Mouse (Mus musculus) ES-E14 (cell line): ENCODE results near the gene 1700012B09Rik. TPM values are rescaled to one million over a fixed set of nuclear protein-coding genes. Genes with fewer than 3 reads are reported as not detected.
A peak's percentile ranks its signal among the peaks of the same experiment; 100 is the strongest.

Experiments
- DNase-seq: peaks from one replicate; pipeline ENCODE4 v3.0.0-alpha.2; 2013; ENCODE audit warnings: low read depth, low spot score
- H3K27ac ChIP-seq: 2 replicates; pipeline ENCODE4 v1.5.1; 2012; ENCODE audit warnings: low read depth, mild to moderate bottlenecking, low read length, moderate library complexity, mixed read lengths; ENCODE audit not compliant: poor library complexity, insufficient read depth, severe bottlenecking
- H3K36me3 ChIP-seq: 2 replicates; pipeline ENCODE4 v1.6.1; 2012; ENCODE audit warnings: mild to moderate bottlenecking, low read length, moderate library complexity, mixed read lengths; ENCODE audit not compliant: control insufficient read depth, poor library complexity, insufficient read depth, severe bottlenecking
- H3K4me1 ChIP-seq, 2 experiments: fragments of 150-350 bp in 1 of 2; sonication (generic) in 1 of 2; 2 replicates each; pipeline ENCODE4 v1.6.1; 2012; ENCODE audit warnings: low read length in 2 of 2, mild to moderate bottlenecking in 1 of 2, mixed read lengths in 1 of 2; ENCODE audit not compliant: control insufficient read depth in 2 of 2, insufficient read depth in 2 of 2, poor library complexity in 1 of 2
- H3K4me3 ChIP-seq, 2 experiments: fragments of 150-350 bp in 1 of 2; sonication (generic) in 1 of 2; 2 replicates each; pipeline ENCODE4 v1.5.1; 2012; ENCODE audit warnings: low read length in 2 of 2, low read depth in 1 of 2, mild to moderate bottlenecking in 1 of 2, mixed read lengths in 1 of 2; ENCODE audit not compliant: insufficient read depth in 1 of 2, poor library complexity in 1 of 2, severe bottlenecking in 1 of 2
- H3K9ac ChIP-seq: 2 replicates; pipeline ENCODE4 v1.6.1; 2012; ENCODE audit warnings: low read depth, mild to moderate bottlenecking, low read length, mixed read lengths; ENCODE audit not compliant: poor library complexity, insufficient read depth, severe bottlenecking
- H3K9me3 ChIP-seq: fragments of 150-350 bp; sonication (generic); 2 replicates; pipeline ENCODE4 v1.6.1; 2012; ENCODE audit warnings: low read depth, mild to moderate bottlenecking, low read length; ENCODE audit not compliant: control insufficient read depth, insufficient read depth
- CHD2 ChIP-seq: IDR thresholded peaks from 2 replicates; pipeline ENCODE4 v1.6.1; 2014; ENCODE audit warnings: mild to moderate bottlenecking, low read depth, low read length, inconsistent platforms
- HCFC1 ChIP-seq: IDR thresholded peaks from 2 replicates; pipeline ENCODE4 v1.6.1; 2012; ENCODE audit warnings: low read length, inconsistent platforms, borderline replicate concordance; ENCODE audit not compliant: insufficient read depth
- MAFK ChIP-seq: IDR thresholded peaks from 2 replicates; pipeline ENCODE4 v1.6.1; 2014; ENCODE audit warnings: mild to moderate bottlenecking, low read depth, low read length, inconsistent platforms; ENCODE audit not compliant: insufficient read depth
- ZC3H11A ChIP-seq: IDR thresholded peaks from 2 replicates; pipeline ENCODE4 v1.6.1; 2012; ENCODE audit warnings: low read depth, mild to moderate bottlenecking, inconsistent platforms, low read length, borderline replicate concordance
- ZNF384 ChIP-seq: IDR thresholded peaks from 2 replicates; pipeline ENCODE4 v1.6.1; 2012; ENCODE audit warnings: low read depth, low read length, inconsistent platforms
- in situ Hi-C, 2 experiments: fragments of 600-800 bp; cut with MboI; formaldehyde crosslinking; loops; one replicate each; pipeline ENCODE4 v1.15.1; 2025; ENCODE audit warnings: low sequenced_read_pairs in 2 of 2, inconsistent platforms in 1 of 2; ENCODE audit not compliant: unreplicated experiment in 2 of 2
- total RNA-seq: library from RNA; depleted of rRNA; stranded (reverse); fragments of 300-350 nt; gene quantifications from 2 replicates; pipeline ENCODE4 v1.2.3, GENCODE M21; 2012; rRNA removed

1700012B09Rik gene
- not detected in 2 replicates for total RNA-seq

DNA sequence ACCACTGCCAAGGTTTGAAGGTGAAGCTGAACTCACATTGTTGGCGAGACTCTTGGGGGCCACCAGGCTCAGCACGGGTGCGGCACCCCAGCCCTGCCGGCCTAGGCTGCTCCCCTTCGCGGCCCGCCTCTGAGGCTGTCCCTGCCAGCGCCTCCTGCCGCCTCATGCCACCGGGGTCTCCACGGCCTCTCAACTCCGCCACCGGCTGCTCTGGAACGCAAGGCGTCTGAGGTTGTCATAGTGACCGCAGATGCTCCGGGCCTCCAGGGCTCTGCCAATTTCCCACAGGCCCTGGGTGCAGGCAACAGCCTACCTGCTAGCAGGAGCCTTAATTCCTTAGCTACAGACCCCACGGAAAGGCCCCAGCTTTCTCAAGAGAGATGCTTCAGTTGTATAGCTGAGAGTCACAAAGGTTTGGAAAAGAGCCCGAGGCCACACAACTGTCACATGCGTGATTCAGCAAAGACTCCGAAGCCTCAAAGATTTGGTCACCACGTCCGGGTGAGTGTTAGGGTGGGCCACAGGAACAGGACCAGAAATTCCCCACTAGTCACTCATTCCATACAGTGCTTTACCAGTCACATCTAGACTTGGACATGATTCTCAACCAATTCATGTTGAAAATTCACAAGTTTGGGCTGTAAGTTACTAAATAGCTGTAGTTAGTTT lies at the start of gene 1700012B09Rik:
Gene 1700012B09Rik (minus strand): TSS at position 228 of the 669 bp plus-strand sequence.
- no peaks in the 10 kb centered on the region; a peak in 1 of 4 replicates for H3K4me1 ChIP-seq
- no peak within 1 kb of the TSS for H3K27ac ChIP-seq
- TF ChIP-seq ZC3H11A, result no peak
- no peak for TF ChIP-seq HCFC1
- H3K4me3 ChIP-seq, result peak within 1 kb of the TSS in 1 of 2 experiments; percentile 51; a peak in 2 of 4 replicates
- H3K9me3 ChIP-seq, result no peaks in the 10 kb centered on the region
- in situ Hi-C loops, result no loop called here
- H3K9ac ChIP-seq, result peak within 1 kb of the TSS; percentile 49
- DNase-seq, result no peak
- H3K36me3 ChIP-seq, result no peaks in the 10 kb centered on the region

GRCm38 (mm10) chr9:14810111-14810510 lies 39.3 kb upstream of the 1700012B09Rik start:
- Histone ChIP-seq H3K4me3 (no peak overlapping the region), H3K9me3 (no peaks in the 10 kb centered on the region), H3K4me1 (no peaks in the 10 kb centered on the region), H3K9ac (no peak overlapping the region), H3K36me3 (peaks cover 43% of the 10 kb centered on the region), H3K27ac (no peak overlapping the region)
- in situ Hi-C loops, result loop anchor here (25.0 kb wide), 3 partner anchors 452 to 973 kb away; partner anchors contain the start of genes Cep57 (in 2 of the 2) and Fam76b (in 2 of the 2)
- TF ChIP-seq MAFK (no peak), ZC3H11A (no peak), ZNF384 (no peak), HCFC1 (no peak), CHD2 (no peak)
- no peak for DNase-seq

GRCm38 (mm10) chr9:14806786-14807185 lies 36.0 kb upstream of the 1700012B09Rik start:
- TF ChIP-seq MAFK (no peak), CHD2 (no peak), ZNF384 (no peak), HCFC1 (no peak), ZC3H11A (no peak)
- Histone ChIP-seq H3K9ac (no peak overlapping the region), H3K4me1 (no peaks in the 10 kb centered on the region), H3K9me3 (no peaks in the 10 kb centered on the region), H3K4me3 (no peak overlapping the region), H3K36me3 (peaks cover 47% of the 10 kb centered on the region), H3K27ac (no peak overlapping the region)
- no peak for DNase-seq
- in situ Hi-C loops, result loop anchor here (25.0 kb wide), 3 partner anchors 456 to 969 kb away; partner anchors contain the start of genes Cep57 (in 2 of the 2) and Fam76b (in 2 of the 2)

DNA sequence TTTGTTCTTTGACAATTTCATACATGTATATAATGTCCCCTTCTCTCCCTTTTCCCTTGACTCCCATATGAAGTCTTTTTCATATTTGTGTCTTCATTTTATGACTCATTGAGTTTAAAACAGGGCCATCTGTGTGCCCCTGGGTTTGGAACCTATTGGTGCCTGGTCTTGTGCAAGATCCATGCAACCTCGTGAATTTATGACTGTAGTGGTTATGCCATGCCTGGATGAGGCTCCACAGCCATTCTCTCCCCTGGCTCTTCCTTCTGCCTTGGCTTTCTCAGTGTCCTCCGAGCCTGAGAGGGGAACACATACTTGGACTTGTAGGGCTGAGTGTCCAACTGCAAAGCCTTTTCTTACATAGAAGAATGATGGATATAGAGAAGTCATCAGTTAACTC lies 34.9 kb upstream of the 1700012B09Rik start:
- H3K36me3 ChIP-seq, result peaks cover 47% of the 10 kb centered on the region
- H3K9ac ChIP-seq, result no peak overlapping the region
- H3K4me3 ChIP-seq, result no peak overlapping the region
- no peaks in the 10 kb centered on the region for H3K4me1 ChIP-seq
- no peak for DNase-seq
- no peak for TF ChIP-seq MAFK
- no peak for TF ChIP-seq ZC3H11A
- TF ChIP-seq ZNF384, result no peak
- TF ChIP-seq CHD2, result no peak
- no peak for TF ChIP-seq HCFC1
- H3K27ac ChIP-seq, result no peak overlapping the region
- H3K9me3 ChIP-seq, result no peaks in the 10 kb centered on the region
- in situ Hi-C loops, result loop anchor here (25.0 kb wide), 3 partner anchors 457 to 968 kb away; partner anchors contain the start of genes Cep57 (in 2 of the 2) and Fam76b (in 2 of the 2)
